Mouse (Mus musculus): ENCODE results near the gene Fkrp. TPM values are rescaled to one million over a fixed set of nuclear protein-coding genes. Genes with fewer than 3 reads are reported as not detected.

Gene Fkrp
- polyA plus RNA-seq (2014; fragmentation: Illumina TruSeq; extraction: RNeasy Lipid Tissue Mini Kit (QIAGEN cat#74804); ENCODE audit: low read depth, low replicate concordance), result 19.1 TPM

DNA sequence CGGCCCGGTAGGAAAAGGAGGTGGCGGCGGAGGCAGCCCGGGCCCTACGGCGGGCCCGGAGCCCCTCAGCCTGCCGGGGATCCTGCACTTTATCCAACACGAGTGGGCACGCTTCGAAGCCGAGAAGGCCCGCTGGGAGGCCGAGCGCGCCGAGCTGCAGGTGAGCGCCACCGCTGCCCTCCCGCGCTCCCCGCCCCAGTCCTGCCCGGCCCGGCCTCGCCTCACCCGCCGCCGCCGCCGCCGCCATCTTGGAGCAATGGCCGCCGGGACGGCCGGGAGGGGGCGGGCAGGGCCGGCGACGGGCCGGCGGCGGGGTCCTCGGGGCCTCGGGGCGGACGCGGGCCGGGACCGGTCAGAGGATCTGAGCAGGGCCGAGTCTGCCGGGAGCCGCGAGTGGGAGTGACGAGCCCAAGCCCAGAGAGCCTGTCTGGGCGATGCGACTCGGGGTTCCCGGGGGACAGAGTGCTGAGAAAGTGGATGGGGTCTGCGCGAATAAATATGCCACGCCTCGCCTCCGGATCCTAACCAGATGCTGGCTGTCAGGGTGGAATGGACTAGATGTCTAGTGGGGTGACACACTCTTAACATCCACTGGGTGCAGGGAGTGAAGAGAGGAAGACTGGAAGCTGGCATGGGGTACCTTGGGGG is at the start of gene Fkrp:
TSS of gene Fkrp (minus strand) at position 258 of the 648 bp plus-strand sequence.

DNA sequence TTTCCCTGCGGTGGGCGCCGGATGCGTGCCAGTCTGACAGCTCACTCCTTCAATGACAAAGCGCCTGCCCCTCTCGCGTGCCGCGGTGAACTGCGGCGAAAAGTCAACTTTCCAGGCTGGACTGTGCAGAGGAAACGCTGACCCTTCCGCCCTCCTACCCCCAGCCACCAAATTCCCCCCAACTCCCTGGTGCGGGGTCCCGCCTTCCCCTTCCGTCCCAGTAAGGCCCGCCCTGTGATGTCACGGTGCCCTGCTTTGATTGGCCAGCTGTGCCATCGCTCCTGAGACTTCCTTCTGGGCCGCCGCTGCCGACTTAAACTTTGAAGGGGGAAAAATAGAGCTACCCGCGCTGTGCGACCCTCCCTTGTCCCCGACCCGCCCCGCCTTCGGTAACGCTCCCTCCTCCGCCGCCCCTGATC is 26.1 kb upstream of the Fkrp start, which contains the start of gene Prkd2:
TSS of gene Prkd2 (plus strand) at position 258 of the 419 bp plus-strand sequence.

DNA sequence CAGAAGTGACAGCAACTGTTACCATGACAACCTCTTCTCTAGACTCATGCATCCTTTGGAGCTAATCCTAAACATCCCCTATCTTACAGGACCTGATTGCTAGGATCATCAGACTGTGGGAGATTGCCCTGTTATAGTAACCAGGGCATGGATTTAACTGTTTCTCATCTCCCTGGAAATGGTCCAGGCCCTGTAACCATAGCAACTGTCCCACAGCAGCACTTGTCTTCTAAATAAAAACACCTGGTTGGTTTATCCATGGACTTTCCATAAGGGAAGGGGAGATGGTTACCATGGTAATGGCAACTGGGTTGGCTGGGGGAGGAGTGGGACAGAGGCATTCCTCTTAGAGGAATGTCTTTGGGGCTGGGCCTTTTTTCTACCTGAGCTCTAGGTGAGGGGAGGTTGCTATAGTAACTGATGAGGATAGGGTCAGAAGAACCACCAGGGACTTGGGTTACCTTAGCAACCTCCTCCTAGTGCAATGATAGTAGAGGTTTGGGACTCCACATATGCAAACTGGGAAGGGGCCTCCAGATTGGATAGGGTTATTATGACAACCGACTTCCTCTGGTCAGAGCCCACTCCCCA is 1.1 kb downstream of the Fkrp start, which contains the start of gene Strn4:
TSS of gene Strn4 (plus strand) at position 539 of the 591 bp plus-strand sequence.

DNA sequence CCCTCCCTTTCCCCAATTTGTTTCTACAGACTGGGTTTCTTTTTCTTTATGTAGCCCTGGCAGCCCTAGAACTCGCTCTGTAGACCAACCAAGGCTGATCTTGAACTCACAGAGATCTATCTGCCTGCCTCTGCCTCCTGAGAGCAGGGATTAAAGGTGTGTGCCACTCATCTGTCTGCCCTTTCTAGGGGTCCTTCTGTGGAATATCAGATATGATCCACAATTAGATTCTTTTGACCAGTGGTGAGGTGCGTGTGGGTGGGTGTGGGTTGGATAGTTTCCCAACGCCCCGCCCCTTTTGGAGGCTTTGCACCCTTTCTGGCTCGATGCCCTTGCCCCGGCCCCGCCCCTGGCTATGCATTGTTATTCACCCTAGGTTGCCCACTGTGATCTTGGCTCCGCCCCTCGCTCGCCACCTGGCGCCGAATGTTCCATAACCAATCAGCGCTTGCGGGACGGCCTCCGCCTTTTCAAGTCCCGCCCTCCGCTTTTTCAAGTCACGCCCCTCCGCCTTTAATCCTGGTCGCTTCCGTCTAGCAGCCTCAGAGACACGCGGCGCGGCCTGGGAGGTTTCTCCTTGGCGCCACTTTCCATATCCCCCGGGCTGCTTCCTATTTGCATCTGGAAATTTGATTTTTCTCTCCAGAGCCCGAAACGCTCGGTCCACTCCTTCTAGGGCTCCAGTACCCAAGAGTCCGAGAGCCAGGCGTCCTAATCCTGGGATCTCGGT is 35.5 kb downstream of the Fkrp start, which contains the start of gene Slc1a5:
TSS of gene Slc1a5 (plus strand) at position 516 of the 730 bp plus-strand sequence.

Other genes with a start within 250 kb of the Fkrp start
- gene Arhgap35, start 201.7 kb downstream of the Fkrp start, polyA plus RNA-seq (2014; fragmentation: Illumina TruSeq; extraction: RNeasy Lipid Tissue Mini Kit (QIAGEN cat#74804); ENCODE audit: low read depth, low replicate concordance), result 19.0 TPM
- gene Ceacam15, start 141.0 kb downstream of the Fkrp start, polyA plus RNA-seq (2014; fragmentation: Illumina TruSeq; extraction: RNeasy Lipid Tissue Mini Kit (QIAGEN cat#74804); ENCODE audit: low read depth, low replicate concordance), result not detected
- 0.30 TPM for gene Ceacam9, start 94.8 kb downstream of the Fkrp start, polyA plus RNA-seq (2014; fragmentation: Illumina TruSeq; extraction: RNeasy Lipid Tissue Mini Kit (QIAGEN cat#74804); ENCODE audit: low read depth, low replicate concordance)
- 156 TPM for gene Ap2s1, start 78.3 kb downstream of the Fkrp start, polyA plus RNA-seq (2014; fragmentation: Illumina TruSeq; extraction: RNeasy Lipid Tissue Mini Kit (QIAGEN cat#74804); ENCODE audit: low read depth, low replicate concordance)
- 638 TPM for gene Slc1a5, start 35.4 kb downstream of the Fkrp start, polyA plus RNA-seq (2014; fragmentation: Illumina TruSeq; extraction: RNeasy Lipid Tissue Mini Kit (QIAGEN cat#74804); ENCODE audit: low read depth, low replicate concordance)
- 61.2 TPM for gene Strn4, start 843 bp downstream of the Fkrp start, polyA plus RNA-seq (2014; fragmentation: Illumina TruSeq; extraction: RNeasy Lipid Tissue Mini Kit (QIAGEN cat#74804); ENCODE audit: low read depth, low replicate concordance)
- gene Prkd2, start 26.2 kb upstream of the Fkrp start, polyA plus RNA-seq (2014; fragmentation: Illumina TruSeq; extraction: RNeasy Lipid Tissue Mini Kit (QIAGEN cat#74804); ENCODE audit: low read depth, low replicate concordance), result 22.1 TPM
- gene Dact3, start 58.6 kb upstream of the Fkrp start, polyA plus RNA-seq (2014; fragmentation: Illumina TruSeq; extraction: RNeasy Lipid Tissue Mini Kit (QIAGEN cat#74804); ENCODE audit: low read depth, low replicate concordance), result 5.9 TPM
- 4.3 TPM for gene Gng8, start 75.1 kb upstream of the Fkrp start, polyA plus RNA-seq (2014; fragmentation: Illumina TruSeq; extraction: RNeasy Lipid Tissue Mini Kit (QIAGEN cat#74804); ENCODE audit: low read depth, low replicate concordance)
- 2.4 TPM for gene Ptgir, start 89.8 kb upstream of the Fkrp start, polyA plus RNA-seq (2014; fragmentation: Illumina TruSeq; extraction: RNeasy Lipid Tissue Mini Kit (QIAGEN cat#74804); ENCODE audit: low read depth, low replicate concordance)
- gene Calm3, start 107.4 kb upstream of the Fkrp start, polyA plus RNA-seq (2014; fragmentation: Illumina TruSeq; extraction: RNeasy Lipid Tissue Mini Kit (QIAGEN cat#74804); ENCODE audit: low read depth, low replicate concordance), result 128 TPM
- gene Pnmal2, start 128.0 kb upstream of the Fkrp start, polyA plus RNA-seq (2014; fragmentation: Illumina TruSeq; extraction: RNeasy Lipid Tissue Mini Kit (QIAGEN cat#74804); ENCODE audit: low read depth, low replicate concordance), result 3.2 TPM
- 0.19 TPM for gene Pnmal1, start 142.9 kb upstream of the Fkrp start, polyA plus RNA-seq (2014; fragmentation: Illumina TruSeq; extraction: RNeasy Lipid Tissue Mini Kit (QIAGEN cat#74804); ENCODE audit: low read depth, low replicate concordance)
- 0.16 TPM for gene Gm42372, start 166.4 kb upstream of the Fkrp start, polyA plus RNA-seq (2014; fragmentation: Illumina TruSeq; extraction: RNeasy Lipid Tissue Mini Kit (QIAGEN cat#74804); ENCODE audit: low read depth, low replicate concordance)
- 3.5 TPM for gene Ccdc8, start 176.0 kb upstream of the Fkrp start, polyA plus RNA-seq (2014; fragmentation: Illumina TruSeq; extraction: RNeasy Lipid Tissue Mini Kit (QIAGEN cat#74804); ENCODE audit: low read depth, low replicate concordance)
- gene Ppp5c, start 211.2 kb upstream of the Fkrp start, polyA plus RNA-seq (2014; fragmentation: Illumina TruSeq; extraction: RNeasy Lipid Tissue Mini Kit (QIAGEN cat#74804); ENCODE audit: low read depth, low replicate concordance), result 49.6 TPM
- 3.4 TPM for gene Hif3a, start 245.7 kb upstream of the Fkrp start, polyA plus RNA-seq (2014; fragmentation: Illumina TruSeq; extraction: RNeasy Lipid Tissue Mini Kit (QIAGEN cat#74804); ENCODE audit: low read depth, low replicate concordance)